Mouse (Mus musculus) small intestine, adult 2 months (tissue): ENCODE measurements around the gene Gm5460. TPM values are rescaled to one million over a fixed set of nuclear protein-coding genes. Genes with fewer than 3 reads are reported as not detected.

ENCODE experiments used
- H3K27ac ChIP-seq: fragments of 200-500 bp; 2 replicates; pipeline ENCODE4 v1.5.1; 2012; ENCODE audit warnings: low read depth, low read length, control low read depth, inconsistent platforms; ENCODE audit not compliant: insufficient read depth
- H3K27me3 ChIP-seq: fragments of 200-500 bp; 2 replicates; pipeline ENCODE4 v1.6.1; 2012; ENCODE audit warnings: mild to moderate bottlenecking, moderate library complexity, low read length, inconsistent platforms; ENCODE audit not compliant: control insufficient read depth, insufficient read depth
- H3K36me3 ChIP-seq: fragments of 200-500 bp; 2 replicates; pipeline ENCODE4 v1.6.1; 2012; ENCODE audit warnings: mild to moderate bottlenecking, low read length, control low read depth, inconsistent platforms; ENCODE audit not compliant: control insufficient read depth, insufficient read depth
- H3K4me1 ChIP-seq: fragments of 200-500 bp; 2 replicates; pipeline ENCODE4 v1.6.1; 2012; ENCODE audit warnings: low read length, inconsistent platforms, mixed read lengths; ENCODE audit not compliant: control insufficient read depth, insufficient read depth, insufficient read length
- H3K4me3 ChIP-seq: fragments of 200-500 bp; 2 replicates; pipeline ENCODE4 v1.5.1; 2012; ENCODE audit warnings: low read depth, mild to moderate bottlenecking, control low read depth, inconsistent platforms, low read length, moderate library complexity
- CTCF ChIP-seq: fragments of 200-500 bp; IDR thresholded peaks from 2 replicates; pipeline ENCODE4 v1.5.1; 2012; ENCODE audit warnings: low read depth, mild to moderate bottlenecking, control low read depth, inconsistent platforms, low read length, moderate library complexity, mixed read lengths; ENCODE audit not compliant: insufficient replicate concordance, insufficient read length; ENCODE audit errors: extremely low read depth
- POLR2A ChIP-seq: fragments of 200-500 bp; IDR thresholded peaks from 2 replicates; pipeline ENCODE4 v1.6.1; 2012; ENCODE audit warnings: low read depth, mild to moderate bottlenecking, control low read depth, inconsistent platforms, low read length, moderate library complexity
- WGBS: fragments of 180-500 bp; shearing (Covaris S2); methylation state at CpG from one replicate; pipeline ENCODE4 v1.1.7; 2018; 5-methylcytosine and 5-hydroxymethylcytosine counted together
- polyA plus RNA-seq: library from polyadenylated mRNA; depleted of rRNA; stranded (reverse); fragments of >200 nt; gene quantifications from 2 replicates; pipeline ENCODE4 v1.2.3, GENCODE M21; 2012

Gm5460 gene
- polyA plus RNA-seq, 1 experiment = not detected

- TF ChIP-seq CTCF (no peak), POLR2A (no peak)
- Histone ChIP-seq H3K4me3 (no peak overlapping the region), H3K27me3 (no peaks in the 10 kb centered on the region), H3K27ac (no peak overlapping the region), H3K36me3 (no peaks in the 10 kb centered on the region), H3K4me1 (peaks cover 3% of the 10 kb centered on the region; the same call in 1 of the 2 replicates)
- WGBS = 78% methylated on average over 5 of the region's 5 CpGs
Observed at GRCm38 (mm10) chr14:34077222-34077621, 60.7 kb downstream of the Gm5460 start.

GRCm38 (mm10) chr14:34078293-34078692 is 61.7 kb downstream of the Gm5460 start:
- TF ChIP-seq CTCF (no peak), POLR2A (no peak)
- WGBS = 43% methylated on average over 4 of the region's 4 CpGs
- Histone ChIP-seq H3K27ac (no peak overlapping the region), H3K4me1 (peaks cover 3% of the 10 kb centered on the region; the same call in 1 of the 2 replicates), H3K4me3 (no peak overlapping the region), H3K36me3 (no peaks in the 10 kb centered on the region), H3K27me3 (no peaks in the 10 kb centered on the region)

- Histone ChIP-seq H3K27ac (no peak overlapping the region), H3K36me3 (no peaks in the 10 kb centered on the region), H3K4me3 (no peak overlapping the region), H3K27me3 (no peaks in the 10 kb centered on the region), H3K4me1 (peaks cover under 1% of the 10 kb centered on the region; the same call in 1 of the 2 replicates)
- WGBS = 14% methylated on average over 11 of the region's 11 CpGs
- TF ChIP-seq CTCF = peak; percentile 80; the same call in 1 of the 2 replicates
- no peak for TF ChIP-seq POLR2A
Observed at GRCm38 (mm10) chr14:34080321-34080997, 63.9 kb downstream of the Gm5460 start.

- H3K27me3 ChIP-seq = no peaks in the 10 kb centered on the region
- 16% methylated on average over 4 of the region's 4 CpGs for WGBS
- no peak within 1 kb of the TSS for H3K4me3 ChIP-seq
- no peaks in the 10 kb centered on the region for H3K4me1 ChIP-seq
- no peak for TF ChIP-seq CTCF
- TF ChIP-seq POLR2A = no peak
- H3K27ac ChIP-seq = no peak within 1 kb of the TSS
- no peaks in the 10 kb centered on the region for H3K36me3 ChIP-seq
Observed at GRCm38 (mm10) chr14:34085731-34086130, 69.2 kb downstream of the Gm5460 start, which contains the start of gene Anxa8. Gene Anxa8 (plus strand): TSS chr14:34085981.

- no peak for TF ChIP-seq CTCF
- no peak for TF ChIP-seq POLR2A
- WGBS = 46% methylated on average over 4 of the region's 4 CpGs
- Histone ChIP-seq H3K4me3 (no peak overlapping the region), H3K36me3 (no peaks in the 10 kb centered on the region), H3K4me1 (no peaks in the 10 kb centered on the region), H3K27me3 (no peaks in the 10 kb centered on the region), H3K27ac (no peak overlapping the region)
Observed at GRCm38 (mm10) chr14:34086806-34087205, 70.2 kb downstream of the Gm5460 start.

- Histone ChIP-seq H3K4me3 (no peak overlapping the region), H3K27me3 (no peaks in the 10 kb centered on the region), H3K36me3 (no peaks in the 10 kb centered on the region), H3K27ac (no peak overlapping the region), H3K4me1 (no peaks in the 10 kb centered on the region)
- TF ChIP-seq CTCF (no peak), POLR2A (no peak)
- 82% methylated on average over 2 of the region's 2 CpGs for WGBS
Observed at GRCm38 (mm10) chr14:34087856-34088398, 71.4 kb downstream of the Gm5460 start.

- WGBS = 73% methylated on average over 8 of the region's 8 CpGs
- no peak overlapping the region for H3K27ac ChIP-seq
- H3K36me3 ChIP-seq = no peaks in the 10 kb centered on the region
- TF ChIP-seq POLR2A (no peak), CTCF (no peak)
- H3K4me1 ChIP-seq = no peaks in the 10 kb centered on the region
- no peak overlapping the region for H3K4me3 ChIP-seq
- no peaks in the 10 kb centered on the region for H3K27me3 ChIP-seq
Observed at GRCm38 (mm10) chr14:34089796-34090195, 73.2 kb downstream of the Gm5460 start.
